Mouse (Mus musculus): ENCODE results near the gene Gm11213. TPM values are rescaled to one million over a fixed set of nuclear protein-coding genes. Genes with fewer than 3 reads are reported as not detected.
A peak's percentile ranks its signal among the peaks of the same experiment; 100 is the strongest.

The Gm11213 gene
- polyA plus RNA-seq, 1 experiment from 2014 or later, result not detected

DNA sequence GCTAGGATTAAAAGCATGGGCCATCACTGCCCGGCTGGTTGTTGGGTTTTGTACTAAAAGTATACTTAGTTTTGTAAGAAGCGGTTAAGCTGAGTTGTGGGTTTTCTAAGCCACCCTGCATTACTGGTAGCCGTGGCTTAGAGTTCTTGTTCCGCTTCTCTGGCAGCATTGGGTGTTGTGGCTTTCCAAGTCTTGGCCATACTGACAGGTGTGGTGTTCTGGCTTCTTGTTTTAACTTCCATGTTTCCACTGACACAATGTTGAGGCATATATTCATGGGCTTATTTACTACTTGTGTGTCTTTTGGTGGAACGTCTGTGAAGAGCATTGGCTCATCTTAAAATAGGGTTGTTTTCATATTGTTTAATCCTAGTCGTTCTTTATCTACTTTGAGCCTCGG is 15.1 kb downstream of the Gm11213 start:
- no peaks in the 10 kb centered on the region for H3K9me3 ChIP-seq (ENCODE audit: control insufficient read depth, low read length)
- H3K4me2 ChIP-seq (ENCODE audit: low read length), result no peak overlapping the region
- no peak overlapping the region for H3K4me3 ChIP-seq (ENCODE audit: low read length)
- no peaks in the 10 kb centered on the region for H3K36me3 ChIP-seq (ENCODE audit: control insufficient read depth, insufficient read depth, low read length)
- no peak overlapping the region for H3K27ac ChIP-seq (ENCODE audit: low read depth, low read length)
- H3K9ac ChIP-seq (ENCODE audit: low read depth, low read length), result no peak overlapping the region
- no peak for ATAC-seq
- H3K4me1 ChIP-seq (ENCODE audit: control insufficient read depth, insufficient read depth, low read depth, low read length), result no peaks in the 10 kb centered on the region
- WGBS, result 90% methylated on average over 7 of the region's 7 CpGs
- H3K27me3 ChIP-seq (replicated peaks; ENCODE audit: control insufficient read depth, insufficient read depth, low read length), result no peaks in the 10 kb centered on the region

DNA sequence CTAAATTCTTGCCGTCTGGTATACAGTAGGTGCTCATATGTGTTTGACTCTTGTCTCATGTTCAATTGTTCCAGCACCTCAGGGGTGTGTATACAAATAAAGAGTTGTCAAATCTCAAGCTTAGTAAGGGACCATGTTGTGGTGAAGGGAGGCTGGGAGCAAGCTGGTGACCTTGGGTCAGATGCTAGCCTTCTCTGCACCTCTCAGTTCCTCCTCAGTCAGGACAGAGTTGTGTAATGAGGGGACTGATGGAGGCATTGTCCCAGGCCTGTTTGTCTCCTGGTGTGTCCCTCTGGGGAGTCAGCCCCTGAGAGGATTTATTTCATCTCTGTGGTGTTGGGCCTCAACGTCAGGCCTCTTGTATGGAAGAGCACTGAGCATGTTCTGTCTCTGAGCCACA is 18.8 kb downstream of the Gm11213 start:
- no peaks in the 10 kb centered on the region for H3K27me3 ChIP-seq (replicated peaks; ENCODE audit: control insufficient read depth, insufficient read depth, low read length)
- WGBS, result 80% methylated on average over 2 of the region's 2 CpGs
- no peak for ATAC-seq
- H3K27ac ChIP-seq (ENCODE audit: low read depth, low read length), result no peak overlapping the region
- no peak overlapping the region for H3K4me2 ChIP-seq (ENCODE audit: low read length)
- H3K4me1 ChIP-seq (ENCODE audit: control insufficient read depth, insufficient read depth, low read depth, low read length), result no peaks in the 10 kb centered on the region
- no peak overlapping the region for H3K4me3 ChIP-seq (ENCODE audit: low read length)
- H3K9me3 ChIP-seq (ENCODE audit: control insufficient read depth, low read length), result no peaks in the 10 kb centered on the region
- no peaks in the 10 kb centered on the region for H3K36me3 ChIP-seq (ENCODE audit: control insufficient read depth, insufficient read depth, low read length)
- H3K9ac ChIP-seq (ENCODE audit: low read depth, low read length), result no peak overlapping the region

DNA sequence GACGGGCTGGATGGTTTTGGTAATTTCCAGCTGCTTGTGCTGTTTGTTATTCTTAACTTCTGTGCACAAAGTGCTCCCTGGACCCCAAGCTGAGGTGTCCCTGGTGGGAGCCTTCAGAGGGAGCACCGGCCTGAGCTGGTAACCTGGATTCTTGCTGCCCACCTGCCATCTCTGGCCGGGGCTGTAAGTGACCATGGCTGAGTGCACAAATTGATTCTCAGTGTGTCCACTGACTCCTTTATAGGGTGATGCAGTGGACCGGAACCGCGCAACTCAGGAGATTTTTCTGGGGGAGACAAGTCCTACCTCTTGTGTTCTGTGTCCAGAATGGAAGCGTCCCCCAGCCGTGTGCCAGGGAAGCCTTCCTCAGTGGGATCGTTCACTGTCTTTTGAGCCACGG is 19.8 kb downstream of the Gm11213 start:
- 74% methylated on average over 10 of the region's 10 CpGs for WGBS
- no peaks in the 10 kb centered on the region for H3K9me3 ChIP-seq (ENCODE audit: control insufficient read depth, low read length)
- H3K27me3 ChIP-seq (replicated peaks; ENCODE audit: control insufficient read depth, insufficient read depth, low read length), result no peaks in the 10 kb centered on the region
- no peaks in the 10 kb centered on the region for H3K36me3 ChIP-seq (ENCODE audit: control insufficient read depth, insufficient read depth, low read length)
- no peaks in the 10 kb centered on the region; the same call in 1 of the 2 replicates for H3K4me1 ChIP-seq (ENCODE audit: control insufficient read depth, insufficient read depth, low read depth, low read length)
- ATAC-seq, result no peak
- H3K4me2 ChIP-seq (ENCODE audit: low read length), result no peak overlapping the region
- no peak overlapping the region for H3K27ac ChIP-seq (ENCODE audit: low read depth, low read length)
- H3K9ac ChIP-seq (ENCODE audit: low read depth, low read length), result no peak overlapping the region
- no peak overlapping the region for H3K4me3 ChIP-seq (ENCODE audit: low read length)

DNA sequence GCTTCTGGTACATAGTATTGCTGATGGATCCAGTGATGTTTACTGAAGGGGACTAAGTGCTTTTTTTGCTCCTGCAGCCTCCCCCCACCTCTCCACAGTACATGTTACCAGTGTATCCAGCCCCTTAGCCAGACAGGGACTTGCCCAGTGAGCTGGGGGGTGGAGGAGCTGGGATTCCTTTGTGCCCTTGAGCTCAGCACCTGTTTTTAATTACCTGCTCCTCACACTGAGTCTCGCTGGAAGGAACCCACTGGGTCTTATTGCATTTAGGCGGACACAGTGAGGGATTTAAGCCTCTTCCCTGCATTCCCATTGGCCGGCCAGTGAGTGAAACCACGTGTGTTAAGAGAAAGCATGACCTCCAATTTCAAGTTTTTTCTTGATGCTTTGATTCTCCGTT is 22.5 kb downstream of the Gm11213 start:
- no peaks in the 10 kb centered on the region for H3K36me3 ChIP-seq (ENCODE audit: control insufficient read depth, insufficient read depth, low read length)
- 77% methylated on average over 5 of the region's 5 CpGs for WGBS
- H3K27ac ChIP-seq (ENCODE audit: low read depth, low read length), result no peak overlapping the region
- ATAC-seq, result no peak
- H3K27me3 ChIP-seq (replicated peaks; ENCODE audit: control insufficient read depth, insufficient read depth, low read length), result no peaks in the 10 kb centered on the region
- H3K9me3 ChIP-seq (ENCODE audit: control insufficient read depth, low read length), result no peaks in the 10 kb centered on the region
- no peak overlapping the region for H3K4me3 ChIP-seq (ENCODE audit: low read length)
- H3K4me2 ChIP-seq (ENCODE audit: low read length), result no peak overlapping the region
- H3K9ac ChIP-seq (ENCODE audit: low read depth, low read length), result no peak overlapping the region
- peaks cover 4% of the 10 kb centered on the region for H3K4me1 ChIP-seq (ENCODE audit: control insufficient read depth, insufficient read depth, low read depth, low read length)

DNA sequence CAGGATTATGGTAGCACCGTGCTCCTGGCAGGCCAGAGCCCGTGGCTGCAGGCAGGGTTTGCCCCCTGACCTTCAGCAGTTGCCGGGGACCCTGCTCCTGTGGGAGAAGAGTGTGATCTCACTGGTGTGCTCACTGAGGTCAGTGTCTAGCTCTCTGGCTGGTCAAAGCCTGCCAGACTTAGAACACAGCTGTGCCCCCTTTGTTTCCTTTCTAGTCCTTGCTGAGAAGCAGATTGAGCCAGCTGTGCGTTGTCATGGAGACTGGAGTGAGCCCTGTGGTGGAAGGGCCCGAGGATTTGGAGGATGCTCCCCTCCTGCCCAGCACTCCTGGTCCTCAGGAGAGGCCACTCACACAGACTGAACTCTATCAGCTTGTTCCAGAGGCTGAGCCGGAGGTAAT is 25.0 kb downstream of the Gm11213 start:
- Histone ChIP-seq H3K27ac (ENCODE audit: low read depth, low read length) (no peak overlapping the region), H3K4me1 (ENCODE audit: control insufficient read depth, insufficient read depth, low read depth, low read length) (peaks cover 4% of the 10 kb centered on the region), H3K36me3 (ENCODE audit: control insufficient read depth, insufficient read depth, low read length) (no peaks in the 10 kb centered on the region), H3K27me3 (replicated peaks; ENCODE audit: control insufficient read depth, insufficient read depth, low read length) (no peaks in the 10 kb centered on the region), H3K9ac (ENCODE audit: low read depth, low read length) (no peak overlapping the region), H3K4me2 (ENCODE audit: low read length) (no peak overlapping the region), H3K4me3 (ENCODE audit: low read length) (no peak overlapping the region), H3K9me3 (ENCODE audit: control insufficient read depth, low read length) (no peaks in the 10 kb centered on the region)
- ATAC-seq, result peak; percentile 87
- WGBS, result 21% methylated on average over 6 of the region's 6 CpGs

DNA sequence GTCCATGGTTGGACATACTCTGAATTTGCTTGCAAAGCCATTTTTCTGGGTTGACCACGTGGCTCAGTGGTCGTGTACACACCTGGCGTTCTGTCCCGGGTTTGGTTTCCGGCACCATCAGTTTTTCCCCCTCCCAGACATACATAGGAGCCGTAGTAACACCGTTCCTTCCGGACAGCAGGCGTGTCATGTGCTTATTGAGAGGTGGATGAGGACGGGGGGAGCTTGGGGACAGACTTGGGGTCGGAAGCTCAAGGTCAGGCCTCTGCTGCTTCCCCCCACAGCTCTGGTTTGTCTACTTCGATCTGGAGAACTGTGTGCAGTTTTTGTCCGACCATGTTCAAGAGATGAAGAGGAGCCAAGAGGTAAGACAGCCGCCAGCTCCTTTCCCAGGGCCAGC is 25.4 kb downstream of the Gm11213 start:
- no peaks in the 10 kb centered on the region for H3K9me3 ChIP-seq (ENCODE audit: control insufficient read depth, low read length)
- H3K27ac ChIP-seq (ENCODE audit: low read depth, low read length), result no peak overlapping the region
- no peak overlapping the region for H3K4me3 ChIP-seq (ENCODE audit: low read length)
- 80% methylated on average over 14 of the region's 14 CpGs for WGBS
- H3K27me3 ChIP-seq (replicated peaks; ENCODE audit: control insufficient read depth, insufficient read depth, low read length), result no peaks in the 10 kb centered on the region
- H3K36me3 ChIP-seq (ENCODE audit: control insufficient read depth, insufficient read depth, low read length), result no peaks in the 10 kb centered on the region
- H3K4me1 ChIP-seq (ENCODE audit: control insufficient read depth, insufficient read depth, low read depth, low read length), result peaks cover 4% of the 10 kb centered on the region
- H3K9ac ChIP-seq (ENCODE audit: low read depth, low read length), result no peak overlapping the region
- no peak for ATAC-seq
- no peak overlapping the region for H3K4me2 ChIP-seq (ENCODE audit: low read length)

DNA sequence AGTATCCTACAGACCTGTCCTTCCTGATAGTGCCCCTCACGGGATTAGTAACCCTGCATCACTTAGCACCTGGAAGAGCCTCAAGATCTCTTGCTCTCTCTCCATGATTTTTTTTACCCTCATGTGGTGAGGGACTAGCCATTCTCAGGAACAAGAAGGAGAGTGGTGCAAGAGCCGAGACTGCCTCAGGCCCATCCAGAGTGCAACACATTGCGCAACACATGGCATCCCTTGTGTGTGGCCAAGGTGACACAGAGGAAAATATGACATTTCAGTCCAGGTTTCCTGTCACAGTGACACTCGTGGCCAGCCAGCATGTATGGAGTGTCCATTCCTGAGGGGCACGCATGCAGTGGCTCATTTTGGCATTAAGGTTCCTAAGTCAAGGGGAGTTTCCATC is 32.4 kb downstream of the Gm11213 start:
- Histone ChIP-seq H3K4me1 (ENCODE audit: control insufficient read depth, insufficient read depth, low read depth, low read length) (peaks cover 10% of the 10 kb centered on the region), H3K4me3 (ENCODE audit: low read length) (no peak overlapping the region), H3K9me3 (ENCODE audit: control insufficient read depth, low read length) (no peaks in the 10 kb centered on the region), H3K36me3 (ENCODE audit: control insufficient read depth, insufficient read depth, low read length) (no peaks in the 10 kb centered on the region), H3K9ac (ENCODE audit: low read depth, low read length) (no peak overlapping the region), H3K27me3 (replicated peaks; ENCODE audit: control insufficient read depth, insufficient read depth, low read length) (no peaks in the 10 kb centered on the region), H3K4me2 (ENCODE audit: low read length) (no peak overlapping the region), H3K27ac (ENCODE audit: low read depth, low read length) (no peak overlapping the region)
- WGBS, result 95% methylated on average over 5 of the region's 5 CpGs
- ATAC-seq, result no peak

DNA sequence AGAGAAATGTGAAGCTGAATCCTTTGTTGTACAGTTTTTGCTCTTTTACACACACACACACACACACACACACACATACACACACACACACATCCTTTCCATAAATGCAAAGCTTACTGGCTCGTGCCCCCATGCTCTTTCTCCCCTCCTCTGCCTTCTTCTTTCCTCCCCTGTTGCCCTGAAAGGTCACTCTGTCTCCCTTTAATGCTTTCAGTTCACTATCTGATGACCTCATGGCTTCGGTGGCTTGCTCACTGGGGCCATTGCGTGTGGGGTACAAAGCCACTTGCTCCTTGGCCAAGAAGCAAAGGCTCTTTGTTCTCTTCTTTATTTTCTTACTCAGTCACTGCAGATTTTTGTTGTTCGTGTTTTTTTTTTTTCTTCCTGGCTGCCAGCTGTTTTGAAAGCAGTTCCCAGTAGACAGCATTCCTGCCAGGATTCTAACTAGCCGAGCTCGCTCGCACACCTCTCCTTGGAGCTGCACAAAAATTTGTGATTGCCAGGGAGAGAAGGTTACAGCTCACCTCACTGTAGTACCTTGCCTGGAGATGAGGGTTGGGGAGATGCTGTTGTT is 34.8 kb downstream of the Gm11213 start:
- Histone ChIP-seq H3K9ac (ENCODE audit: low read depth, low read length) (no peak overlapping the region; the same call in 1 of the 2 replicates), H3K36me3 (ENCODE audit: control insufficient read depth, insufficient read depth, low read length) (no peaks in the 10 kb centered on the region), H3K27ac (ENCODE audit: low read depth, low read length) (no peak overlapping the region), H3K4me2 (ENCODE audit: low read length) (no peak overlapping the region), H3K4me3 (ENCODE audit: low read length) (no peak overlapping the region), H3K27me3 (replicated peaks; ENCODE audit: control insufficient read depth, insufficient read depth, low read length) (no peaks in the 10 kb centered on the region), H3K4me1 (ENCODE audit: control insufficient read depth, insufficient read depth, low read depth, low read length) (peaks cover 10% of the 10 kb centered on the region), H3K9me3 (ENCODE audit: control insufficient read depth, low read length) (no peaks in the 10 kb centered on the region)
- 20% methylated on average over 7 of the region's 7 CpGs for WGBS
- ATAC-seq, result no peak

DNA sequence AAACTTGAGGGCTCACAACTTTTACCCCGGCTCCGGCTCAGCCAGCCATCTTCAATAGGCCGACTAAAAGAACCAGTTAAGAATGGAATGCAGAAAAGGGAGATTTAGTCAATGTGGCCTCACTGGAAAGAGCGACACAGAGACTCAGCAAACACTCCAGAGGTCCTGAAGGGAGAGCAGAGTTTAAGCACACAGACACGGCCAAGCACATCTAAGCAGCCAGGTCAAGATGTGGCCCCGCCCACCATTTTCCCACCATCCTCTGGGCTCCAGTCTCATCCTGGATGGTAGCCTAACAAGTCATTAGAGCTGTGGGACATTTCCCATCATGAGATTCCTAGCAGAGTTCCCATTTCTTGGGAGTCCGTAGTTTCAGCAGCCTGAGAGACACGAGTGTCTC is 35.7 kb downstream of the Gm11213 start:
- Histone ChIP-seq H3K27me3 (replicated peaks; ENCODE audit: control insufficient read depth, insufficient read depth, low read length) (no peaks in the 10 kb centered on the region), H3K4me2 (ENCODE audit: low read length) (no peak overlapping the region), H3K4me3 (ENCODE audit: low read length) (no peak overlapping the region), H3K9ac (ENCODE audit: low read depth, low read length) (no peak overlapping the region), H3K9me3 (ENCODE audit: control insufficient read depth, low read length) (no peaks in the 10 kb centered on the region), H3K27ac (ENCODE audit: low read depth, low read length) (no peak overlapping the region), H3K36me3 (ENCODE audit: control insufficient read depth, insufficient read depth, low read length) (no peaks in the 10 kb centered on the region), H3K4me1 (ENCODE audit: control insufficient read depth, insufficient read depth, low read depth, low read length) (peaks cover 10% of the 10 kb centered on the region)
- WGBS, result 87% methylated on average over 8 of the region's 8 CpGs
- ATAC-seq, result no peak
